Mouse (Mus musculus) retina, adult 2 months (tissue): Measurements from ENCODE around the gene Maff.

Experiments
- DNase-seq: peaks from one replicate; pipeline ENCODE4 v3.0.0-alpha.2; 2012; ENCODE audit warnings: low read depth, low spot score

Maff gene

GRCm38 (mm10) chr15:79329979-79330363 is 16.4 kb upstream of the Maff start:
- DNase-seq: no peak

DNA sequence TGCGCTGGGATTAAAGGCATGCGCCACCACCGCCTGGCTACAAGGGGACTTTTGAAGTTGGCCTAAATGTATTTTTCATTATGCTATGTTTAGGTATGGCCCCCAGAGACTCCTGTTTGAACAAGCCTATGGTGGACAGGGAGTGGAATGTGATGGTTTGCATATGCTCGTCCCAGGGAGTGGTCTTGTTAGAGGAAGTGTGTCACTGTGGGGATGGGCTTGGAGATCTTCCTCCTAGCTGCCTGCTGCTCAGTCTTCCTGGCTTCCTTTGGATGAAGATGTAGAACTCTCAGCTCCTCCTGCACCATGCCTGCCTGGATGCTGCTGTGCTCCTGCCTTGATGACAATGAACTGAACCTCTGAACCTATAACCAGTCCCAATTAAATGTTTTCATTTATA is 15.9 kb upstream of the Maff start:
- no peak for DNase-seq

DNA sequence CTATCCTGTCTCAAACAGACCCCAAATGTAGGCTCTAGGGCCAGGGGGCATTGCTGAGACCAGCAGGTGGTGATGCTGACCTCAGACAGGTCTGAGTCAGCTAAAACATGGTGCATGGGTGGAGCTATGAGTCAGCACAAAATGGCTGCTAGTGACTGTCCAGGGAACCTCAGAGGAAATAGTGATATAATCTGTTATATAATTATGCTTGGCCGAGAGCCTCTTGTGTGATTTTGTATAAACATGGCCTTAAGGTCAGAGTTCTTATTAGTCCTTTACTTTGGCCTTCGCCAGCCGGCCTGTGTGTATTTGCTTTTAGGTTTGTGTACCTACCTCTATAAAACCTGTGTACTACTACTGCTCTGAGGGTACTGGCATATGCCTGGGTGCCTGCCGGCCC is 13.0 kb upstream of the Maff start:
- no peak for DNase-seq

- no peak for DNase-seq
These were observed 11.3 kb upstream of the Maff start for GRCm38 (mm10) chr15:79335061-79335655.

DNA sequence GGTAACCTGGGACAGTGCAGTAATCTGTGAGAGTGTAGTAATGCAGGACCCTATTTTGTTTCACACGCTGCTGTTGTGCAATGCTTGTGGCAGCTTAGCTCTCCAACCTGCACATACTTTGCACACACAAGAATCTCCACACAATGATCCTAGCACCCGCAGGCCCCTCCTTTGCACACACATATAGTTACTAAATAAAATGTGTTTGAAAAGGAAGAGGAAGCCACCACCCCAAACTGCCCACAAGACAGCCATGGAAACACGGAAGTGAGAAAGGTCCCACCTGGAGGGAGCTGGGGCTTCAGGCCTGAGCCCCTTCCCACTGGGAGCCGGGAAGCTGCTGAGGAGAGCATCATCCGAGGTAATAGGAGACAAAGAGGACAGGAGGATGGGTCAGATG is 7.4 kb upstream of the Maff start:
- DNase-seq: no peak

DNA sequence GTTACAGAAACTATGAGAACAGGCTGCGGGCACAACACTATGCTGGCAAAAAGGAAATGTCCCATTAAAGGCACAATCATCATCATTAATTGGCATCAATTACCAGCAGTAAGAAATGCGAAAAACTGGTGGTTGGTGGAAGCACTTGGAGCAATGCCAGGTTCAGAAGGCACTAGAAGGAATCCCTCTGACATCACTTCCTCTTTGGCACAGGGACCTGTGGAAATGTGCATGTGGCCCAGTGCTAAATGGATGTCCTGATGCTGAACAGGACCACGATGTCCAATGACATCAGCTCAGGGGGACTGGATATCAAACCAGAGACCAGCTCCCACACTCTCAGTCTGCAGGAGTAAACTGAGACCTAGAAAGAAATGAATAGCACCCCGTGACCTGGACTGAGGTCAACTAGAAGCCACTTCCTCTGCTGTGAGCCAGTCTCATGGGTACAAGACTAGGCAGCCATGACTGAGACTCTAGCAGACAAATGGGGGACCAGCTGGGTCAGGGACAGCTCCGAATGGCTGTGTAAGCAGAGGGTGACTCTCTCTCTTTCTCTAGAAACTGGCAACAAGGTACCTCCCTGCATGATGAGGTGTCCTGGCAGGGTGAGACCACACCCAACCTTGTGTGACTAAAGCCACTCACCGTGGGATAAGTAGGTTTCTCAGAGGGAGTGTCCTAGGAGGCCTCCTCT is 3.6 kb upstream of the Maff start:
- DNase-seq: no peak

DNA sequence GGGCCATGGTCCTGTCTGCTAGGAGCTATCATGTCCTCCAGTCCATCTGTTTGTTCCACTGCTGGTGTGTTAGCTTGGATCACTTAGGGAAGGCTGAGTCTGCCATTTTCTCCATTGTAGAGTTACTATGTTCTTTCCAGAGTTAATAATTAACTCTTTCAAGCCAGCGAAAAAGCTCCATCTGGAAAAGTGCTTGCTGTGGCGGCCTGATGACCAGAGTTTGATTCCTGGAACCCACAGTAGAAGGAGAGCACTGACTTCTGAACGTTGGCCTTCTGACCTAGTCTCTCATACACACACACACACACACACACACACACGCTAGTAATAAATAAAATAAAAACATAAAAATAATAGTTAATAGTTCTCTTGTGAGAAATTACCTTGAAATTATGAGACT is 1.8 kb upstream of the Maff start:
- DNase-seq: no peak

- no peak for DNase-seq
These were observed 884 bp downstream of the Maff start for GRCm38 (mm10) chr15:79347165-79347844.

GRCm38 (mm10) chr15:79347845-79348506 is 1.6 kb downstream of the Maff start:
- DNase-seq: no peak

DNA sequence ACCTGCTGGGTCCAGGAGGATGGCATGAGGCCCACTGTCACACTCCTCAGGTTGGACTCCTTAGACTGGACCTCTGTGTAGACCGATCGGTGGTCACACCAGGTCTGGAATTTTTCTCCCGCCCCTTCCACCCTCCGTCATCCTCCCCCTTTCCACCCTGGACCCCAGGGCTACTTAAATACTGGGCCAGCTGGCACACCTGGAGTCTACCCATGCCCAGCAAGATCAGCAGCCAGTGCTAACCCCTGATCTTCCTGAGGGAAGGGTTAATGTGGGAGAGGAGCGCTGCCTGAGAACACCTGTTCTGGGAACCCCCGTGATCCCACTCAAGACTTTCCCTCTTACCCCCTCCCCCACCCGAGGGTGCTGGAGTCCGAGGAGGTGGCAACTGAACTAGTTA is 2.2 kb downstream of the Maff start:
- no peak for DNase-seq

DNA sequence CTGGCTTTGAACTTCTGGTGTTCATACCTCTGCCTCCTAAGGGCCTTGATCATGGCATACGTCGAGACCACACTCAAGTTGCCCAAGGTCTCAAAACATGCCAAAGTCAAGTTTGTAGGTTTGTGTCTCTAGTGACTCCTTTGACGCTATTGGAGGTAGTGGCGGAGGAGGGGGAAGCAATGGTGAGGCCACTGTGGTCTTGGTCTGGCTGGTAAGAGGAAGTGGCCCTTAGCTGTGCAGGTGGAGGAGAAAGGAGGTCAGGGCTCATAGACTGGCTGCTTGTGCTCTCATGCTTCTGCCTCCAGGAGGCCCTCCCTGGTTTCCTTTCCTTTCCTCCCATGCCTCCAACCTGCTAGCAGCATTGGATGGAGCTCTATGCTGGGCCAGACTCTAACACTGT is 4.4 kb downstream of the Maff start:
- DNase-seq: no peak

GRCm38 (mm10) chr15:79351331-79351767 is 4.9 kb downstream of the Maff start:
- DNase-seq: no peak

GRCm38 (mm10) chr15:79352479-79352878 is 6.1 kb downstream of the Maff start:
- DNase-seq: no peak

DNA sequence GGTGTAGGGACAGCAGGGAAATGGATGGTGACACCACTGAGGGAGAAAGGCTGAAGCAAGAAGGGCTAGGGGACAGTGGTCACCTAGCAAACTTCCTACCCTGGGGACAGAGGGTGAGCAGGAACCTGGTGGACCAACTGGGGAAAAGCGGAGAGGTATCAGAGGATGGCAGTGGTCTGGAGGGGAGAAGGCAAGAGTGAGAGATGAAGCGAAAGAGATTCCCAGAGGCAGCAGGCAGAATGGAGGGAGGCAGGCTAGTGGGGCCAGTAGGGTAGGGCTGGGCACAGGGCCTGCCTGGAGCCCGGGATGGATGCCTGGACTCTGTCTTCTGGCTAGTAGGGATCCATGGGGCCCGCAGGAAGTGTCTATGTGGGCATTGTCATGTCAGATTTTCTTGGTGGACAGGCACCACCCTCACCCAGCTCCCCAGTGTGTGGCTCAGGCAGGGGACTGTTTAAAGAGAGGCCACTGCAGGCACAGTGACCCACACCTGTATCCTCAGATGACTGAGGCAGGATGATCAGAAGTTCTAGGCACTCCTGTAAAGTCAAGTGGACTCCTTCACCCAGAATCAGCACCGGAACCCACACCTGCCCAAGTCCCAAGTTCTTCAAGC is 7.4 kb downstream of the Maff start:
- DNase-seq: no peak

DNA sequence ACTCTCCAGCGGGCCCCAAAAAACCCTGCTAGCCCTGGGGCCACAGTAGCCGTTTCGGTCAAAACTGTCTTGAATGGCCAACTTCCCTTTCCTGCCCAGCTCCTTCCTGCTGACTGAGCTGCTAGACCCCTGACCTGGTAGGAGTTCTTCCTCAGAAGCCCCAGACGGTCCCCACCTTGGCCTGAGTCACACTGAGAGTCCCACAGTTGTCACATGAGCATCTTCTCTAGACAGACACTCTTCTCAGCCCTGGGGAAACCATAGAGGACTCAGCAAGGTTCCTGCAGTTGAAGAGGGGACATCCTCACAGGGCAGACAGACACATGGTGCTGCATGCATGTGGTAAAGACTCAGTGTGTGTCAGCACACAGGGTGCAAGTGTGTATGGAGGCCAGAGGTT is 8.2 kb downstream of the Maff start:
- DNase-seq: no peak

GRCm38 (mm10) chr15:79356481-79356880 is 10.1 kb downstream of the Maff start:
- no peak for DNase-seq

- no peak for DNase-seq
These were observed 10.9 kb downstream of the Maff start for GRCm38 (mm10) chr15:79357036-79357911.

DNA sequence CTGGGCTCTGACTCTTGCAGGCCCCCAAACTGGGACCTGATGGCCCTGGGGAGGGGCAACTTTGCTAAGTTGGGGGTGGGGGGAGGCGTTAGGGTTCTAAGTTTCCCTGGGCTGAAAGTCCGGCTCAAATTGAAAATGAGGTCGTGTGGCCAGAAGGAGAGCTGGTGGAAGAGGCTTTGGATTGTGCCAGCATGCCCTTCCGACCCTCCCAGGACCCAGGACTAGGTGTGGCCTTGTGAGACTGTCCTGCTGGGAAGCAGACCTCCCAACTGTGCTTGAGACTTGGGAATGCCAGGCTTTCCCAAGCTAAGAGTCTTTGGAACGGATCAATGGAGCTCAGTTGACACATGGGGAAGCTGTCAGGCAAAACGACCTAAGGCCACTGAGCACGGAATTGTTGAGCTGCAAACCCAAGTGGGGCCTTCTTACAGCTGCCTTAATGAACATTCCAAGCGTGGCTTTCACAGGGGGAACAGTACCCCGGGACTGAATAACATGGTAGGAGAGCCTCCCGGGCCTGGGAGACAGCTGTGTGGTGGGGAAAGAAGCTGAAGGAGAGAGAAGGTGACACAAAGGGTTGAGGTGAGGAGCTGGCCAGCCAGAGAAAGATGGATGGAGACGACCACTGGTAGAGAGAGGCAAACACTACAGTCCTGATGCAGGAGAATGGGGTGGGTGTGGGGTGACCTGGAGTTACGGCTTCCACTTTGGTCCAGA is 11.7 kb downstream of the Maff start:
- no peak for DNase-seq

GRCm38 (mm10) chr15:79359954-79360353 is 13.5 kb downstream of the Maff start:
- no peak for DNase-seq

DNA sequence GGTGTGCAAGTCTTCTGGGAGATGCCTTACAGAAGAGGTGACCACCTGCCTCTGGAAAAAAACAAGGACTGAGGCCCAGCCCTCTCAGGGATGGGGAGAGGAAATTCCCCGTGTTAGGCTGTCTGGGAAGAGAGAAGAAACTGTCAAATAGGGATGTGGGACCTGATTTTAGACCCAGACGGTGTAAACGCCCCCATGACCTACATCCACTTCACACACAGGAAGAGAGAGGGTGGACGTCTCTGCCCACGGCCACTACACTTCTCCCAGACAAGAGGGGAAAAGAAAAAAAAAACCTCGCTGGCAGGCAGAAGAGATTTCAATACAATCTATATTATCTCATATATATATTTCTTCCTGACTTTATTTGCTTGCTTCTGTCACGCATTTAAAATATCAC is 13.9 kb downstream of the Maff start:
- no peak for DNase-seq
